Mouse (Mus musculus): Measurements from ENCODE around the gene Mki67.
"Not testable (repeated sequence)": the region's sequence is repeated elsewhere in the genome, so short reads cannot be mapped to it uniquely, and the experiment has no call there.

The Mki67 gene

GRCm38 (mm10) chr7:135716968-135717557, 902 bp upstream of the Mki67 start:
- no peak for DNase-seq (ENCODE audit: low read depth, low spot score)

- DNase-seq (ENCODE audit: low read depth, low spot score) = peak; percentile 82
Observed at GRCm38 (mm10) chr7:135716445-135716877, 300 bp upstream of the Mki67 start.

GRCm38 (mm10) chr7:135715166-135715565, 995 bp downstream of the Mki67 start:
- DNase-seq (ENCODE audit: low read depth, low spot score) = no peak

GRCm38 (mm10) chr7:135713326-135713725, 2.8 kb downstream of the Mki67 start:
- DNase-seq (ENCODE audit: low read depth, low spot score) = no peak

- no peak for DNase-seq (ENCODE audit: low read depth, low spot score)
Observed at GRCm38 (mm10) chr7:135712534-135712933, 3.6 kb downstream of the Mki67 start.

- DNase-seq (ENCODE audit: low read depth, low spot score) = no peak
Observed at GRCm38 (mm10) chr7:135710702-135711101, 5.5 kb downstream of the Mki67 start.

- no peak for DNase-seq (ENCODE audit: low read depth, low spot score)
Observed at GRCm38 (mm10) chr7:135705753-135706152, 10.4 kb downstream of the Mki67 start.

GRCm38 (mm10) chr7:135705083-135705482, 11.1 kb downstream of the Mki67 start:
- no peak for DNase-seq (ENCODE audit: low read depth, low spot score)

GRCm38 (mm10) chr7:135704251-135704650, 11.9 kb downstream of the Mki67 start:
- DNase-seq (ENCODE audit: low read depth, low spot score) = no peak

GRCm38 (mm10) chr7:135703600-135704148, 12.5 kb downstream of the Mki67 start:
- DNase-seq (ENCODE audit: low read depth, low spot score) = no peak

GRCm38 (mm10) chr7:135699351-135699750, 16.8 kb downstream of the Mki67 start:
- peak; percentile 50 for DNase-seq (ENCODE audit: low read depth, low spot score)

- no peak for DNase-seq (ENCODE audit: low read depth, low spot score)
Observed at GRCm38 (mm10) chr7:135698362-135698761, 17.8 kb downstream of the Mki67 start.

- peak; percentile 35 for DNase-seq (ENCODE audit: low read depth, low spot score)
Observed at GRCm38 (mm10) chr7:135697021-135697740, 19.0 kb downstream of the Mki67 start.

GRCm38 (mm10) chr7:135696127-135696526, 20.0 kb downstream of the Mki67 start:
- no peak for DNase-seq (ENCODE audit: low read depth, low spot score)

- DNase-seq (ENCODE audit: low read depth, low spot score) = no peak
Observed at GRCm38 (mm10) chr7:135694796-135695195, 21.4 kb downstream of the Mki67 start.

GRCm38 (mm10) chr7:135694130-135694529, 22.0 kb downstream of the Mki67 start:
- no peak for DNase-seq (ENCODE audit: low read depth, low spot score)

GRCm38 (mm10) chr7:135691941-135692340, 24.2 kb downstream of the Mki67 start:
- DNase-seq (ENCODE audit: low read depth, low spot score) = no peak

GRCm38 (mm10) chr7:135689396-135689795, 26.8 kb downstream of the Mki67 start:
- no peak for DNase-seq (ENCODE audit: low read depth, low spot score)

GRCm38 (mm10) chr7:135684938-135685337, 31.2 kb downstream of the Mki67 start:
- DNase-seq (ENCODE audit: low read depth, low spot score) = no peak

GRCm38 (mm10) chr7:135684098-135684497, 32.1 kb downstream of the Mki67 start:
- not testable (repeated sequence) for DNase-seq (ENCODE audit: low read depth, low spot score)

GRCm38 (mm10) chr7:135680334-135680733, 35.8 kb downstream of the Mki67 start:
- DNase-seq (ENCODE audit: low read depth, low spot score) = peak; percentile 44

- no peak for DNase-seq (ENCODE audit: low read depth, low spot score)
Observed at GRCm38 (mm10) chr7:135676722-135677121, 39.4 kb downstream of the Mki67 start.

- no peak for DNase-seq (ENCODE audit: low read depth, low spot score)
Observed at GRCm38 (mm10) chr7:135673576-135673975, 42.6 kb downstream of the Mki67 start.

Data from brain, adult 2 months (tissue).